In the genomic region with DNA sequence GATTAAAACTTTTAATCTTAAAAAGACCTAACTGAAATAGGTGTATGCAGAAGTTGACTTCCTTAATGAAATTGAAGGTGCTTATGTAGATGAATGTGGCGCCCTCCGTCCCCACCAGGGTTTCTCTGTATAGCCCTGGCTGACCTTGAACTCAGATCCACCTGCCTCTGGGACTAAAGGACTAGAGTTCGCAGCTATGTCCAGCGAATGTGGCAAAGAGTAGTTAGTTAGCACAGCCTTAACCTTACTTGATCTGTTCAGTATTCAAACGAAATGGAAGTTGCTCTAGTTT, we compare ENCODE assay signal across 23 mouse cellular contexts. TPM values are rescaled to one million over a fixed set of nuclear protein-coding genes. Genes with fewer than 3 reads are reported as not detected.
DNase-seq lines count a peak whose midpoint lies in the region; ATAC-seq and TF ChIP-seq lines count a peak whose summit lies in the region.
"Had no signal": no experiment of that assay in that cellular context is flagged by ENCODE, and none has a peak within 500 bp of the region (broad histone marks: within the 10 kb centered on the region; RNA-seq: fewer than 3 reads in every experiment).

No protein-coding gene starts in this region.

- no peaks in the 10 kb centered on the region for H3K27me3 ChIP-seq in G1E (ENCODE audit: insufficient read depth, low read length)
- no peaks in the 10 kb centered on the region for H3K27me3 ChIP-seq in midbrain, embryonic 13.5 days
- H3K27me3 ChIP-seq: forebrain, embryonic 13.5 days had no signal

- H3K9me3 ChIP-seq in G1E (replicated peaks) = no peaks in the 10 kb centered on the region
- no peaks in the 10 kb centered on the region for H3K9me3 ChIP-seq in midbrain, embryonic 13.5 days
- H3K9me3 ChIP-seq: forebrain, embryonic 10.5 days; forebrain, embryonic 13.5 days had no signal

- H3K4me2 ChIP-seq in midbrain, embryonic 13.5 days (replicated peaks) = no peak overlapping the region
- H3K4me2 ChIP-seq: forebrain, embryonic 13.5 days; heart, embryonic 11.5 days; hindbrain, embryonic 14.5 days had no signal

- H3K4me3 ChIP-seq in G1E (ENCODE audit: low read depth, low read length) = peak overlapping the region; percentile 49; the same call in 1 of the 2 replicates
- no peak overlapping the region for H3K4me3 ChIP-seq in bone marrow, adult 2 months (replicated peaks; ENCODE audit: control insufficient read depth, low read depth, low read length)
- H3K4me3 ChIP-seq in midbrain, embryonic 13.5 days (replicated peaks) = no peak overlapping the region
- H3K4me3 ChIP-seq: forebrain, embryonic 10.5 days; forebrain, embryonic 13.5 days; gastrocnemius, adult 2 months had no signal

- peaks cover 57% of the 10 kb centered on the region for H3K36me3 ChIP-seq in G1E (replicated peaks)
- no peaks in the 10 kb centered on the region for H3K36me3 ChIP-seq in midbrain, embryonic 13.5 days

- intact Hi-C loops in left cerebral cortex, postnatal 10 days (cut with DNase I) = no loop called here

- TF ChIP-seq POLR2A in bone marrow, adult 2 months (IDR thresholded peaks at IDR 0.05; ENCODE audit: borderline replicate concordance, control insufficient read depth, low read depth, low read length) = no peak

- TF ChIP-seq CTCF in G1E (IDR thresholded peaks at IDR 0.05; ENCODE audit: low read depth, low read length) = no peak
- no peak for TF ChIP-seq CTCF in bone marrow, adult 2 months (IDR thresholded peaks at IDR 0.05; ENCODE audit: control insufficient read depth, insufficient read depth, low read length)

- peak overlapping the region; percentile 52; the same call in 1 of the 2 replicates for H3K27ac ChIP-seq in bone marrow, adult 2 months (ENCODE audit: control insufficient read depth, insufficient read depth, low read depth, low read length, poor library complexity)
- H3K27ac ChIP-seq in midbrain, embryonic 13.5 days = no peak overlapping the region
- H3K27ac ChIP-seq: forebrain, embryonic 10.5 days; forebrain, embryonic 13.5 days; gastrocnemius, adult 2 months; hindbrain, embryonic 14.5 days; hindbrain, postnatal 0 days had no signal

- WGBS in bone marrow, adult 2 months = 67% methylated on average over 5 of the region's 5 CpGs
- WGBS in midbrain, embryonic 13.5 days = 91% methylated on average over 5 of the region's 5 CpGs

- no peak for ATAC-seq in G1E (ENCODE audit: extremely low read depth, insufficient number of reproducible peaks, low FRiP score, poor library complexity, severe bottlenecking)
- peak; percentile 56 for ATAC-seq in megakaryocyte-erythroid progenitor cell, adult 5-6 weeks (replicated peaks; ENCODE audit: low FRiP score, low TSS enrichment, poor library complexity, severe bottlenecking)
- ATAC-seq in midbrain, embryonic 13.5 days = no peak
- ATAC-seq: forebrain, embryonic 13.5 days; forebrain, embryonic 16.5 days; hindbrain, postnatal 0 days; inflammation-experienced regulatory T-cells, adult 6 months; intestine, postnatal 0 days had no signal

- no peak overlapping the region for H3K9ac ChIP-seq in midbrain, embryonic 13.5 days (replicated peaks)
- H3K9ac ChIP-seq: forebrain, embryonic 13.5 days; hindbrain, embryonic 14.5 days had no signal

- DNase-seq in B cell, adult 2 months = peak; percentile 69 to 72
- no peak for DNase-seq in G1E (ENCODE audit: low spot score)
- no peak for DNase-seq in MN1 (ENCODE audit: low spot score)
- no peak for DNase-seq in left cerebral cortex, postnatal 10 days (ENCODE audit: extremely low spot score in 1 of 2, low spot score in 2 of 2)
- DNase-seq: adrenal gland, postnatal 10 days; adrenal gland, postnatal 36 days; cerebellum, adult 11 months; cerebellum, adult 2 months; cerebellum, adult 9-11 months; cerebellum, postnatal 25 days; gastrocnemius, adult 2 months; gastrocnemius, postnatal 14 days had no signal

- H3K4me1 ChIP-seq in G1E (ENCODE audit: insufficient read depth, low read depth, low read length) = peaks cover 47% of the 10 kb centered on the region
- H3K4me1 ChIP-seq in bone marrow, adult 2 months (ENCODE audit: control insufficient read depth, insufficient read depth, low read length) = peaks cover 5% of the 10 kb centered on the region
- 0 out of 2 replicates have a peak, but pooled peaks cover 4% of the 10 kb centered on the region for H3K4me1 ChIP-seq in midbrain, embryonic 13.5 days (replicated peaks)

RNA-seq across cellular contexts. Expression of a gene that starts 20.7 kb away (rescaled TPM):
- total RNA-seq in G1E (2014; fragmentation: Nextera tagmentation) (78.3 and 93.9 TPM in 2 replicates), G1E (2017) (201 and 233 TPM in 2 replicates)
- polyA plus RNA-seq in G1E (2012) = 50.4 and 56.0 TPM in 2 replicates
- polyA plus RNA-seq in bone marrow, adult 2 months (2011; ENCODE audit: insufficient read depth, insufficient read length, low replicate concordance, missing spikeins) = 12.6 and 23.1 TPM in 2 replicates
- total RNA-seq in megakaryocyte-erythroid progenitor cell, adult 5-6 weeks (2014; fragmentation: Nextera tagmentation) = 18.6 and 21.5 TPM in 2 replicates
- 38.6 and 41.5 TPM in 2 replicates for total RNA-seq in megakaryocyte-erythroid progenitor cell, adult 5-6 weeks (2017)
- 10 to 100 TPM; 10.9 to 11.5 TPM for total RNA-seq in left cerebral cortex, postnatal 10 days (2021)
- 10.2 TPM in 2 replicates for polyA plus RNA-seq in midbrain, embryonic 13.5 days (2015; fragmentation: Nextera tagmentation; extraction: Ambion mirVana)

Comparison
In these comparisons a context has a peak if more than half of its experiments do, and no peak if none do; other contexts are left out.
1. DNase-seq: peak in B cell, adult 2 months (2 of 2); none in G1E (single experiment), MN1 (single experiment) and left cerebral cortex, postnatal 10 days (0 of 2).